Mouse (Mus musculus) forebrain, embryonic 12.5 days (tissue): ENCODE results near the gene 1520401A03Rik. TPM values are rescaled to one million over a fixed set of nuclear protein-coding genes. Genes with fewer than 3 reads are reported as not detected.

Experiments used
- ATAC-seq: fragments of 200-750 bp; cut with Nextera tagmentation; 2 replicates; pipeline ENCODE4 v1.8.0; 2017; ENCODE audit warnings: moderate TSS enrichment; ENCODE audit not compliant: low FRiP score
- H3K27ac ChIP-seq: fragments of 300-500 bp; sonication (generic); 2 replicates; pipeline ENCODE4 v1.5.1; 2016; ENCODE audit warnings: mild to moderate bottlenecking
- H3K27me3 ChIP-seq: fragments of 300-500 bp; sonication (generic); 2 replicates; pipeline ENCODE4 v1.6.1; 2016; ENCODE audit warnings: mild to moderate bottlenecking
- H3K36me3 ChIP-seq: fragments of 300-500 bp; sonication (generic); replicated peaks from 2 replicates; pipeline ENCODE4 v1.6.1; 2016; ENCODE audit warnings: mild to moderate bottlenecking
- H3K4me1 ChIP-seq: fragments of 300-500 bp; sonication (generic); 2 replicates; pipeline ENCODE4 v1.6.1; 2016
- H3K4me2 ChIP-seq: fragments of 300-500 bp; sonication (generic); 2 replicates; pipeline ENCODE4 v1.6.1; 2016; ENCODE audit warnings: mild to moderate bottlenecking, moderate library complexity
- H3K4me3 ChIP-seq: fragments of 300-500 bp; sonication (generic); replicated peaks from 2 replicates; pipeline ENCODE4 v1.5.1; 2016; ENCODE audit warnings: mild to moderate bottlenecking
- H3K9ac ChIP-seq: fragments of 300-500 bp; sonication (generic); 2 replicates; pipeline ENCODE4 v1.6.1; 2016; ENCODE audit warnings: mild to moderate bottlenecking
- H3K9me3 ChIP-seq: fragments of 300-500 bp; sonication (generic); 2 replicates; pipeline ENCODE4 v1.6.1; 2016
- whole genome bisulfite sequencing: fragments of 180-500 bp; shearing (Covaris S2); methylation state at CpG from one replicate; pipeline ENCODE4 v1.1.7; 2016; 5-methylcytosine and 5-hydroxymethylcytosine counted together
- polyA plus RNA-seq: library from polyadenylated mRNA; unstranded; fragments of >200 nt; fragmentation: Nextera tagmentation; extraction: Ambion mirVana; gene quantifications from 2 replicates; pipeline ENCODE4 v1.2.1, GENCODE M21; 2016

1520401A03Rik gene
- polyA plus RNA-seq, 1 experiment from 2014 or later = not detected

DNA sequence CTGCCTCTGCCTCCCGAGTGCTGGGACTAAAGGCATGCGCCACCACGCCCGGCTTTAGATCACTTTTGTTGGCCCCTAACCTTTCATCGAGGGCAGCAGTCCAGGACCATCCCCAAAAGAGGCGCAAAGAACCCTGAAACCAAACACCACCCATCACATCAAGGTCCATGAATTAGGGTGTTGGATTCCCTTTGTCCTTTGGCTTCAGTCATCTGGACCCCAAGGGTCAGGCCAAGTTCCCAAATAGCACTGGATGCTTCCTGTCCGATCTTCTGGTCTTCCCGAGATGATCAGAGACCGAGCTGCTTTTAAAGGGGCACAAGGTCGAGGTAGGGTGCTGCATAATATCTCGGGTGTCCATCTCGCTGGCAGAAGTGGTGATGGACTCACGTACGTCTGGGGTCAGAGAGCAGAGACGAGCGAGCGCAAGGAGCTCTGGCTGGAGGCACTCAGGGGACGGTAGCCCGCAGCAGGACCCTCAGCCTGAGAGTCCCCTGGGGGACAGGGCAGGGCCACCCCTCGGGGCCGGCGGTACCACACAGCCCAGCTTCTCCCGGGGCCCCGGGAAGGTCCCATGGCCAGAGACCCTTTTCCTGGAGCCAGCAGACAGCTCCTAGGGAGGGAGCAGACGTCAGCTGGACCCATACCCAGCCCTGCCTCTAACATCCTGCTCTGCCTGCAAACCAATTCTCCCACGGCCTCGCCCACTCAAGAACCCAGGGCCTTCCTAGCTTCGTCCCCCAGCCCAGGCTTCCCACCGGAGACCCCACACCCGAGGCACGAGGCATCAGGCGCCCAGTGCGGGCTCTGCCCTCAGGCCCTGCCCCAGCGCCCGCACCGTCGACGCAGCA, 19.0 kb upstream of the 1520401A03Rik start:
- WGBS = 55% methylated on average over 38 of the region's 38 CpGs
- no peaks in the 10 kb centered on the region for H3K9me3 ChIP-seq
- no peak overlapping the region for H3K9ac ChIP-seq
- H3K27me3 ChIP-seq = peaks cover 86% of the 10 kb centered on the region
- H3K4me1 ChIP-seq = peaks cover 58% of the 10 kb centered on the region
- H3K4me2 ChIP-seq = peak overlapping the region; percentile 47
- no peak overlapping the region for H3K27ac ChIP-seq
- H3K36me3 ChIP-seq = peaks cover 14% of the 10 kb centered on the region
- H3K4me3 ChIP-seq = peak overlapping the region; percentile 29; the same call in 1 of the 2 replicates
- ATAC-seq = no peak

DNA sequence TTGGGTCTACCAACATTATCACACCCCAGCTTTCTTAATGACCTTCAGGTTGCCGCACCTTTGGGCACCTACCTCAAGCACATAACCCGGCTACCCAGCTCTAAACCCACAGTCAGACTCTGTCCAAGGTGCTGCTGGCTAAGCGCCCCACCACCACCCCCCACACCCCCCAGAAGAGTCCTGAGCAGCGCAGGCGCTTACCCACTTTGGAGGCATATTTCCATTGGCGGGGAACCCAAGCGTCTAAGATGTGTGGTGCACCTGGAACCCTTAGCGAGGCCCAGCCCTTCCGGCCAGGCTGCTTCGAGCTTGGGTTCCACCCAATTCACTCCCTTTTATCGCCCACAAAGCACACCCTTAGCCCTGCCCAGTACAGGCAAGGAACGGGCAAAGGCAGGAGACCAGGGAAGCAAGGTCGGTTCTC, 18.0 kb upstream of the 1520401A03Rik start, which contains the start of gene Paqr4:
Gene Paqr4 (minus strand): TSS at position 270 of the 424 bp plus-strand sequence.
- WGBS = 9% methylated on average over 13 of the region's 13 CpGs
- peak within 1 kb of the TSS; percentile 89 for H3K9ac ChIP-seq

DNA sequence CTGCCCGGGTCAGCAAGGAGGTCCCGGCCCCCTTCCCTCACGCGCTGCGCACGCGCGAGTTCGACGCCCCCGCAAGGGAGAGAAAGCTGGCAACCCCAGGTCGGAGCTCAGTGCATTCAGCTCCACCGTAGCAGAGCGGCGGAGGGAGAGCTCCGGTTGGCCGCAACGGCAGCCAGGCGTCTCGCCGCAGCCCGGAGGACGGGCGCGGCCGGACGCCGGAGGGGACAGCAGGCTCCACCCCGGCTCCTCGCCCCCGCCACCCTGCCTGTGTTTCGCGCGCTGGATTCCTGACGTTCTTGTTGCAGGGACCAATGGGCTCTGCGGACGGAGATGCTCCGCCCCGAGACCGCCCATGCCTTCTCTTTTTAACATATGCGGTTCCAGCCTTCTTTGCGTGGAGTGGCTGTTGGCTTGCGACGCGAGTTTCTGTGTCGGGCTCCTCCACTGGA, 17.6 kb upstream of the 1520401A03Rik start:
- ATAC-seq = peak; percentile 88
- Histone ChIP-seq H3K4me3 (peak overlapping the region; percentile 71), H3K36me3 (peaks cover 24% of the 10 kb centered on the region), H3K9me3 (no peaks in the 10 kb centered on the region), H3K4me1 (peaks cover 45% of the 10 kb centered on the region), H3K27ac (peak overlapping the region; percentile 48), H3K27me3 (peaks cover 72% of the 10 kb centered on the region), H3K9ac (peak overlapping the region; percentile 89), H3K4me2 (peak overlapping the region; percentile 97)
- whole genome bisulfite sequencing = under 1% methylated on average over 46 of the region's 46 CpGs

More for the DNA sequence above, 18.0 kb upstream of the 1520401A03Rik start, which contains the start of gene Paqr4:
- Histone ChIP-seq H3K4me2 (peak within 1 kb of the TSS; percentile 97), H3K9me3 (no peaks in the 10 kb centered on the region), H3K27ac (peak within 1 kb of the TSS; percentile 48), H3K4me1 (peaks cover 50% of the 10 kb centered on the region), H3K36me3 (peaks cover 20% of the 10 kb centered on the region), H3K27me3 (peaks cover 76% of the 10 kb centered on the region), H3K4me3 (peak within 1 kb of the TSS; percentile 71)
- ATAC-seq = no peak; the same call in none of the 2 replicates

DNA sequence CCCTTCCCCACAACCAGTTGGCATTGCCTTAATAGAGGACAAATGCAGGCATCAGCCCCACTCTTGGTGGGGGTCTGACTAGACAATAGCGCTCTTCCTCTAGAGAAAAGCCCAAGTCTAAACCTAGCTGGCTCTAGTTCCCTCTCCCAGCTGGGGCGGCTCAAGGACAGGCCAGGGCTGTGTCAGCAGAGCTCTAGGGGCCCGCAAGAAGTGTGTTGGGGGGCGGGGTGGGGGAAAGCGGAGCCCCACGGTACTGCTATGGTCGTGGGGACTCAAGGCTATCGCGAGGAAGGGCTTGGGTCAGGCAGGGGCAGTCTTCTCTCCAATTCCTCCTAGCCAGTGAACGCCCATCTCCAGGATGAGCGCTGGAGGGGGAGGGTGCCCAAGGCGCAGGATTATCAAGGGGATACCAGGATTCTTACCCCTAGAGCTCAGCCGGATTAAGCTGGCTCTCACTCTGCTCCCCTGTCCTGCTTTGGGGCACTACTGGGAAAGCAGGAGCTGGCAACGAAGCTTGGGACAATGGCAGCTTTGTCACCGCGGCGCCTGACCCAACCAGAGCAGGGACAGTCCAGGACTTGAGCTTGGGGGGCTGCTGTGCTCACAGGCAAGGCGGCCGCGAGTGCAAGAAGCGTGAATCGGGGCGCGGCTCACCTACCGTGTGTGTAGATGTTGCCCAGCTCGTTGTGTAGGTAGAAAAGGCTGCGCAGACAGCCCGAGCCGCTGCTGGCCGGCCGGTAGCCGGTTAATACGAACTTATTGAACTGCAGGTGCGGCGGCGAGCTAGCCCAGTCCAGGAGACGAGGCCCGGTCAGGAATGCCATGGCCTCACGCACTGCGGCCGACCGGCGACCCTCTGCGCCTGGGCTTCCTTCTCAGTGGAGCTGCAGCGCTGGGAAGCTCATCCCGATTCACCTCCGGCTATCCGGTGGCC, 16.9 kb upstream of the 1520401A03Rik start:
- peaks cover 31% of the 10 kb centered on the region for H3K36me3 ChIP-seq
- peaks cover 65% of the 10 kb centered on the region for H3K27me3 ChIP-seq
- H3K9ac ChIP-seq = peak overlapping the region; percentile 89

DNA sequence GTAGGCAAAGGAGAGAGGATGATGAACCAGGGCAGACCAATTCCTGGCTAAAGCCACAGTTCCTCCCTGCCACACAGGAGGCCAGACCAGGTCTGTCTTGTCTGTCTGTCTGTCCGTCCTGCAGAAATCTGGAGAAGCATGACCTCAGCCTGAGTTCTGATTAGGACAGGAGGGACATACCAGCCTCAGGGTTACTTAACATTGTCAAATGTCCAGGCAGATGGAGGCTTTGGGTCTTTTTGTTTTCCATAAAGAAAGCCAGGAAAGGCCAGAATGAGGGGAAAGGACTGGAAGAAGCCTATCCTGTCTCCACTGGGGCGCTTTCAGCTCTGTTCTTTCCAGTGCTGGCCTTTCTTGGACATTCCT, 16.2 kb upstream of the 1520401A03Rik start:
- Histone ChIP-seq H3K27me3 (peaks cover 58% of the 10 kb centered on the region), H3K36me3 (peaks cover 37% of the 10 kb centered on the region), H3K4me2 (peak overlapping the region; percentile 97), H3K9me3 (no peaks in the 10 kb centered on the region), H3K4me1 (peaks cover 37% of the 10 kb centered on the region), H3K4me3 (peak overlapping the region; percentile 71), H3K27ac (0 out of 2 replicates have a peak overlapping the region, but pooled peaks have one; percentile 25), H3K9ac (peak overlapping the region; percentile 89)
- 31% methylated on average over 2 of the region's 2 CpGs for WGBS
- no peak for ATAC-seq

More for the DNA sequence above, 16.9 kb upstream of the 1520401A03Rik start:
- Histone ChIP-seq H3K9me3 (no peaks in the 10 kb centered on the region), H3K27ac (peak overlapping the region; percentile 48), H3K4me2 (peak overlapping the region; percentile 97), H3K4me1 (peaks cover 38% of the 10 kb centered on the region), H3K4me3 (peak overlapping the region; percentile 71)
- peak; percentile 49 for ATAC-seq
- WGBS = under 1% methylated on average over 48 of the region's 48 CpGs

DNA sequence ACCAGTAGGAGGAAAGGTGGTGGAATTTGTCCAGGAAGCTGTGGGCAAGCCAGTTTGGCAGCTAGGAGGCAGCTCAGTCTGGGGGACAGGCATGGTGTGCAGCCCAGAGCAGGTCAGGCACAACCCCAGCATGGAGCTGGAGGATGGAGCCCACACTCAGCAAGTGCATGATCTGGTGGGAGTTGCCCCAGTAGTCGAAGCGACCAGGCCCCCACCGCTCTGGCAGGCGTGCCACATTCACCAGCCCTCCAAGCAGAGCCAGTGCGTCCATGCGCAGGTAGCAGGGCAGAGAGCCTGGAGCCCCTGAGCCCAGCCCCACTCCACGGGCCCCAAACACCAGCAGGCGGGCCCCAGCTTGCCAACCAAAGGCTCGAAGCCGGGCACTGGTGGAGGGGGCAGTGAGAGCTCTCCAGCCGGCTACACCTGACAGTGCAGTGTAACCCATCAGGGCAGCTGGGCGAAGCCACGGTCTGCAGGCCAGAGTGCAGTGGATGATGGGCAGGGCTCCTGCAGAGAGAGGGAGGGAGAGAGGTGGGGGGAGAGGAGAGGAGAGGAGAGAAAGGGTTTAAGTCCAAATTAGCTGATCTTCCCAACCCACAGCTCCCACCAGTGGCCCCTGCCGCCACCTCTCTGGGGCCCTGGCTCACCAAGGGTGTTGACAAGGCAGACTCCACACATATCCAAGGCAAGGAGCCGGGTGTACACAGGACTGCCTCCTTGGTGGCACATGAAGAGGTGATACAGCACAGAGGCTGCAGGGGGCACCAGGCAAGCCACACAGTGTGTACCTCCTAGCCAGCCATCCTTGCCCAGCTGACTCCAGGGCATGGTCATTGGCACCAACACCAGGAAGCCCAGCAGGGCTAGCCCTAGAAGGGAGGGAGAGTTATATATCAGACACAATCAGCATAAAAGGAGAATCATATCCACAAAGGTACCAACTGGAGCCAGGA, 15.2 kb upstream of the 1520401A03Rik start:
- ATAC-seq = no peak
- H3K27ac ChIP-seq = no peak overlapping the region
- no peak overlapping the region for H3K4me2 ChIP-seq
- H3K27me3 ChIP-seq = peaks cover 48% of the 10 kb centered on the region
- peaks cover 41% of the 10 kb centered on the region for H3K36me3 ChIP-seq
- 0 out of 2 replicates have a peak overlapping the region, but pooled peaks have one; percentile 5 for H3K9ac ChIP-seq
- 0 out of 2 replicates have a peak overlapping the region, but pooled peaks have one; percentile 7 for H3K4me3 ChIP-seq
- H3K4me1 ChIP-seq = peaks cover 37% of the 10 kb centered on the region
- no peaks in the 10 kb centered on the region for H3K9me3 ChIP-seq
- WGBS = 64% methylated on average over 15 of the region's 15 CpGs

DNA sequence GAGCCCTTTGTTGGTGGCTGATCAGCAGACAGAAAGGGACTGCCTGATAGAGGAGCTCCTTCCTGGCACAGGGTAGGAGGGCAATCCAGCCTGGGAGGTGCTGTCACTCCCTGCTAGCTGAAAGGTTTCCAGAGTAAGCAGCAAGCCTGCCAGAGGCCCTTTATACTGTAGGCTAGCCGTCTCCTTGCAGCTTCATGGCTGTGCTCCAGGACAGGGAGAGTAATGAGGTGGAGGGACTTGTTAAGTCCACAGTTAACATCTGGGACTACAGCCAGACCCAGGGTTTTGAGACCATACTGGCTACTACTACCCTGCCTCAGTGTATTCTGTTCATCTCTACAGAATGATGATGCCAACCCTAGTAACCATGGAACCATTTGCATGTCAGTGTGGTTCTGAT, 11.8 kb upstream of the 1520401A03Rik start:
- WGBS = 86% methylated on average over 1 of the region's 1 CpGs
- no peak overlapping the region for H3K27ac ChIP-seq
- peaks cover 45% of the 10 kb centered on the region for H3K36me3 ChIP-seq

DNA sequence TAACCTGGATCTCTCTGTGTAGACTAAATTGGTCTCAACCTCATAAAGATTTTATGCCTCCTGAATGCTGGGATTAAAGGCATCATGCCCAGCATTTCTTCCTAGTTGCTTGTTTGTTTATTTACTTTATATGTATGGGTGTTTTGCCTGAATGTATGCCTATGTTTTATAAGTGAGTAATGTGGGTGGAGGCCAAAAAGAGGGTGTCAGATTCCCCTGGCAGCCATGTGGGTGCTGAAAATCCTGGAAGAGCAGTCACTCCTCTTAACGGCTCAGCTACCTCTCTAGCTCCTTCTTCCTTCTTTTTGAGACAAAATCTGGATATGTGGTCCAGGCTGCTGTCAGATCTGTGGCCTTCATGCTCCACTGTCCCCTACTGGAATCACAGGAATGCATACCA, 7.9 kb upstream of the 1520401A03Rik start:
- no peak for ATAC-seq
- peaks cover 23% of the 10 kb centered on the region for H3K36me3 ChIP-seq
- H3K27ac ChIP-seq = no peak overlapping the region
- no peak overlapping the region for H3K4me3 ChIP-seq
- H3K9me3 ChIP-seq = no peaks in the 10 kb centered on the region
- 74% methylated on average over 1 of the region's 1 CpGs for whole genome bisulfite sequencing
- H3K4me1 ChIP-seq = peaks cover 14% of the 10 kb centered on the region
- H3K4me2 ChIP-seq = no peak overlapping the region
- no peaks in the 10 kb centered on the region for H3K27me3 ChIP-seq
- H3K9ac ChIP-seq = no peak overlapping the region

More for the DNA sequence above, 11.8 kb upstream of the 1520401A03Rik start:
- H3K4me2 ChIP-seq = no peak overlapping the region
- no peak overlapping the region for H3K4me3 ChIP-seq
- H3K9ac ChIP-seq = no peak overlapping the region
- H3K9me3 ChIP-seq = no peaks in the 10 kb centered on the region
- peaks cover 18% of the 10 kb centered on the region for H3K4me1 ChIP-seq
- H3K27me3 ChIP-seq = peaks cover 22% of the 10 kb centered on the region
- ATAC-seq = no peak

DNA sequence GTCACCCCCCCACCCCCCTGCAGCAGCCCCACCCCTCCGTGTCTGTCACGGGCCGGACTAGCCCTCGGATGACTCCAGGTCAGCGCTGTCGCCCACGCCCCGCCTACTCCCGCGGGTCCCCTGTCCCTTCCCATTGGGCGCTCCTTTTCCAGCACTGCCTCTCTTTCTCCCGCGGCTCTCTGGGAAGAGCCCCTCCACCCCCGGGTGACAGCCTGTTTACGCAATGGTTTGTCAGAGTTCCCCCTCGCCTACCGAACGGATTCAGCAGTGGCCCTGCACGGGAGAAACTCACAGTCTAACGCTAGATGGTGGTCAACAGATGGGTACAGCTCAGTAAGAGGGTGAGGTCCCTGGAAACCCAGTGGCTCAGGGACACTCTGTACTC, 4.2 kb upstream of the 1520401A03Rik start:
- Histone ChIP-seq H3K4me3 (peak overlapping the region; percentile 92), H3K9me3 (no peaks in the 10 kb centered on the region), H3K27me3 (peaks cover 5% of the 10 kb centered on the region; the same call in 1 of the 2 replicates), H3K4me1 (peaks cover 14% of the 10 kb centered on the region), H3K36me3 (no peaks in the 10 kb centered on the region), H3K9ac (peak overlapping the region; percentile 80), H3K4me2 (peak overlapping the region; percentile 88), H3K27ac (peak overlapping the region; percentile 70)
- WGBS = under 1% methylated on average over 20 of the region's 20 CpGs
- ATAC-seq = peak; percentile 85

DNA sequence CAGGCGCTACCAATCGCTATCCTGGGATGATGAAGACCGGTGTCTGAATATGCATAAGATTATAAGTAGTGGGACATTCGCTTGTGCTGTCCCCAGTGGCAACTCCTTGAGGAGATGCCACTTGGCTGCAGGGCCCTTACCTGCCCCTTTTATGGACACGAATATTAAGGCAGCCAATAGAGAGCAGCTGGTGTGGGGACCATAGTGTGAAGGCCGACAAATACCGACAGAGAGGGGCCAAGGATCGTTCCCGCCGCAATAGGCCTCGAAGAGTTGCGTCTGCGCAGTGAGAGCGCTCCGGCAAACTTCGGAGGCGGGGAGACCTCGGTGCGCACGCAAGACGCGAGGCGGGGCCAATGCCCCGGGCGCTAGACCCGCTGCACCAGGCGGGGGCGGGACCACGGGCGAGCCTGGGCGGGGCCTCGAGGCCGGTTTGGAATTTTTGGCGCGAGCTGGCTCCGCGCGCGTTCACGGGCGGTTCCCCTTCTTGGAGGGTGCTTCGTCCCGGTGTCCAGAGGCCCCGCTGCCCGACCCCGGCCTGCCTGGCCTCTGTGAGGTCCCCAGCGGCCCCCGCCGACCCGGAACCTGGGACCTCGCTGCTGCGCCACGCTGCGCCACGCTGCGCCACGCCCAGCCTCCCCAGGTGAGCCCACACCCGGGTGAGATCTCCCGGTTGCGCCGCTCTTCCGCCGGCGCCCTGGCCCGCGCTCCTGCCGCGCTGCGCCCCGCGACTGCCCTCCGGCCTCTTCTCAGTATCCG, 3.6 kb upstream of the 1520401A03Rik start, which contains the start of gene Pkmyt1:
Gene Pkmyt1 (plus strand): TSS at position 338 of the 759 bp plus-strand sequence.
- Histone ChIP-seq H3K36me3 (no peaks in the 10 kb centered on the region), H3K4me3 (peak within 1 kb of the TSS; percentile 92), H3K4me2 (peak within 1 kb of the TSS; percentile 88), H3K9ac (peak within 1 kb of the TSS; percentile 80), H3K4me1 (peaks cover 14% of the 10 kb centered on the region), H3K27ac (peak within 1 kb of the TSS; percentile 70), H3K9me3 (no peaks in the 10 kb centered on the region), H3K27me3 (peaks cover 5% of the 10 kb centered on the region; the same call in 1 of the 2 replicates)
- ATAC-seq = peak; percentile 95
- WGBS = 1% methylated on average over 68 of the region's 73 CpGs
